ENCODE assay signal across 20 mouse cellular contexts in genomic region chr1:59862144-59862543, GRCm38 (mm10). TPM values are rescaled to one million over a fixed set of nuclear protein-coding genes. Genes with fewer than 3 reads are reported as not detected.
A peak's percentile ranks its signal among the peaks of the same experiment; 100 is the strongest.
DNase-seq lines count a peak whose midpoint lies in the region; ATAC-seq and TF ChIP-seq lines count a peak whose summit lies in the region.
"Had no signal": no experiment of that assay in that cellular context is flagged by ENCODE, and none has a peak within 500 bp of the region (broad histone marks: within the 10 kb centered on the region; RNA-seq: fewer than 3 reads in every experiment).

No protein-coding gene starts in this region.

- H3K27ac ChIP-seq in liver, adult 2 months (replicated peaks; ENCODE audit: insufficient read depth, low read depth, low read length) = no peak overlapping the region
- H3K27ac ChIP-seq in liver, embryonic 12.5 days = no peak overlapping the region
- H3K27ac ChIP-seq in MEL (ENCODE audit: control insufficient read depth, low read depth, low read length) = no peak overlapping the region

- DNase-seq in liver, adult 2 months (ENCODE audit: extremely low read depth, low read depth, low spot score) = peak; percentile 4
- peak; percentile 50 for DNase-seq in MEL (ENCODE audit: low read depth, low spot score)
- no peak for DNase-seq in layer of hippocampus, postnatal 10 days (ENCODE audit: low spot score in 2 of 2)
- DNase-seq: adrenal gland, adult 2 months; adrenal gland, adult 8-10 months; adrenal gland, postnatal 10 days; adrenal gland, postnatal 14 days; adrenal gland, postnatal 25 days; adrenal gland, postnatal 36 days; B cell, adult 2 months; cerebellum, adult 11 months; cerebellum, adult 11-12 months; cerebellum, adult 18-20 months; cerebellum, adult 2 months had no signal

- WGBS in liver, adult 2 months = 64% methylated on average over 1 of the region's 1 CpGs
- 44% methylated on average over 1 of the region's 1 CpGs for WGBS in liver, embryonic 12.5 days (ENCODE audit: insufficient replicate concordance)

- peaks cover 30% of the 10 kb centered on the region for H3K36me3 ChIP-seq in liver, adult 2 months (ENCODE audit: control insufficient read depth, insufficient read depth, low read length)
- peaks cover 27% of the 10 kb centered on the region for H3K36me3 ChIP-seq in liver, embryonic 12.5 days
- H3K36me3 ChIP-seq in MEL (ENCODE audit: control insufficient read depth in 1 of 2, insufficient read depth in 2 of 2, low read length in 2 of 2) = peaks cover 0 to 4% of the 10 kb centered on the region in 2 experiments; a peak in 3 of 4 replicates

- H3K27me3 ChIP-seq in liver, adult 2 months (ENCODE audit: control insufficient read depth, insufficient read depth, low read length) = no peaks in the 10 kb centered on the region
- H3K27me3 ChIP-seq in liver, embryonic 12.5 days (replicated peaks) = no peaks in the 10 kb centered on the region
- H3K27me3 ChIP-seq in MEL (ENCODE audit: control insufficient read depth in 1 of 2, insufficient read depth in 2 of 2, low read length in 2 of 2) = no peaks in the 10 kb centered on the region
- H3K27me3 ChIP-seq: CH12.LX, Patski had no signal

- no peak for TF ChIP-seq RAD21 in MEL (IDR thresholded peaks at IDR 0.05; ENCODE audit: low read depth, low read length)

- H3K9ac ChIP-seq in liver, adult 2 months (ENCODE audit: low read depth, low read length) = no peak overlapping the region
- H3K9ac ChIP-seq in liver, embryonic 12.5 days = no peak overlapping the region
- H3K9ac ChIP-seq in MEL (ENCODE audit: control insufficient read depth, low read depth, low read length, poor library complexity, severe bottlenecking) = no peak overlapping the region

- TF ChIP-seq POLR2A in liver, adult 2 months (IDR thresholded peaks at IDR 0.05; ENCODE audit: extremely low read depth, insufficient read depth, low read length) = no peak
- TF ChIP-seq POLR2A in MEL (IDR thresholded peaks at IDR 0.05; ENCODE audit: control insufficient read depth in 1 of 2, insufficient read depth in 1 of 2, low read depth in 1 of 2, low read length in 2 of 2, poor library complexity in 1 of 2) = no peak

- H3K4me3 ChIP-seq in liver, adult 2 months (ENCODE audit: insufficient read depth, low read depth, low read length) = no peak overlapping the region
- H3K4me3 ChIP-seq in liver, embryonic 12.5 days = no peak overlapping the region
- H3K4me3 ChIP-seq in MEL (ENCODE audit: control insufficient read depth in 1 of 2, insufficient read depth in 1 of 2, low read depth in 2 of 2, low read length in 2 of 2) = no peak overlapping the region

- H3K4me2 ChIP-seq in liver, embryonic 12.5 days = no peak overlapping the region

- H3K79me2 ChIP-seq in liver, adult 2 months (ENCODE audit: control insufficient read depth, insufficient read depth, low read length) = no peaks in the 10 kb centered on the region; the same call in 1 of the 2 replicates
- H3K79me2 ChIP-seq in MEL (ENCODE audit: control insufficient read depth, insufficient read depth, low read length, poor library complexity) = no peaks in the 10 kb centered on the region

- H3K9me3 ChIP-seq in liver, embryonic 12.5 days (replicated peaks) = no peaks in the 10 kb centered on the region
- no peaks in the 10 kb centered on the region for H3K9me3 ChIP-seq in MEL (replicated peaks; ENCODE audit: insufficient read depth, low read length)
- H3K9me3 ChIP-seq: G1E had no signal

- TF ChIP-seq CTCF in liver, adult 2 months (IDR thresholded peaks at IDR 0.05; ENCODE audit: low read depth, low read length) = no peak
- no peak for TF ChIP-seq CTCF in MEL (IDR thresholded peaks at IDR 0.05 in 2 of 3, conservative IDR thresholded peaks at IDR 0.05 in 1 of 3; ENCODE audit: control insufficient read depth in 1 of 3, insufficient read depth in 1 of 3, low read depth in 2 of 3, low read length in 3 of 3, poor library complexity in 1 of 3, severe bottlenecking in 1 of 3)

- TF ChIP-seq EP300 in MEL (IDR thresholded peaks at IDR 0.05; ENCODE audit: low read depth in 1 of 2, low read length in 2 of 2) = no peak

- no peaks in the 10 kb centered on the region for H3K4me1 ChIP-seq in liver, adult 2 months (ENCODE audit: control insufficient read depth, insufficient read depth, low read length)
- H3K4me1 ChIP-seq in liver, embryonic 12.5 days = no peaks in the 10 kb centered on the region
- no peaks in the 10 kb centered on the region for H3K4me1 ChIP-seq in MEL (ENCODE audit: control insufficient read depth in 1 of 2, insufficient read depth in 2 of 2, low read length in 2 of 2)

- ATAC-seq in liver, embryonic 12.5 days = no peak
- ATAC-seq: activated CD4-positive, CD25-positive, alpha-beta regulatory T cell, adult 4 months; CD4-positive, CD25-positive, alpha-beta regulatory T cell, adult 4 months; Patski had no signal

TF ChIP-seq in MEL, 35 proteins besides CTCF, POLR2A, EP300 and RAD21:
- TF ChIP-seq TCF12 (IDR thresholded peaks at IDR 0.05; ENCODE audit: low read depth, low read length) (0 out of 2 replicates have a peak, but pooled peaks have one; percentile 10), UBTF (IDR thresholded peaks at IDR 0.05; ENCODE audit: borderline replicate concordance, insufficient read depth, low read depth, low read length) (no peak), USF2 (IDR thresholded peaks at IDR 0.05; ENCODE audit: borderline replicate concordance in 1 of 2, insufficient read depth in 1 of 2, low read depth in 1 of 2, low read length in 2 of 2) (no peak), ZNF384 (IDR thresholded peaks at IDR 0.05; ENCODE audit: low read depth, low read length) (no peak), KAT2A (conservative IDR thresholded peaks at IDR 0.05; ENCODE audit: low read depth, low read length) (no peak), ZMIZ1 (IDR thresholded peaks at IDR 0.05; ENCODE audit: low read depth, low read length) (no peak), TBP (IDR thresholded peaks at IDR 0.05; ENCODE audit: low read depth, low read length) (no peak), POLR2AphosphoS5 (IDR thresholded peaks at IDR 0.05; ENCODE audit: borderline replicate concordance, low read depth, low read length) (no peak), TAL1 (IDR thresholded peaks at IDR 0.05; ENCODE audit: low read length) (no peak), GATA1 (IDR thresholded peaks at IDR 0.05; ENCODE audit: low read depth, low read length) (0 out of 2 replicates have a peak, but pooled peaks have one; percentile 27), NRF1 (IDR thresholded peaks at IDR 0.05; ENCODE audit: insufficient read depth, low read depth, low read length, poor library complexity, severe bottlenecking) (no peak), SMC3 (IDR thresholded peaks at IDR 0.05; ENCODE audit: low read depth, low read length) (no peak), CHD2 (IDR thresholded peaks at IDR 0.05; ENCODE audit: low read length) (no peak), NELFE (IDR thresholded peaks at IDR 0.05; ENCODE audit: low read depth, low read length) (no peak), MAFK (IDR thresholded peaks at IDR 0.05; ENCODE audit: borderline replicate concordance, low read depth, low read length) (peak; percentile 53; the same call in 1 of the 2 replicates), MAX (IDR thresholded peaks at IDR 0.05; ENCODE audit: low read length) (no peak), ELF1 (IDR thresholded peaks at IDR 0.05; ENCODE audit: low read depth, low read length) (no peak), MXI1 (IDR thresholded peaks at IDR 0.05; ENCODE audit: low read depth, low read length) (no peak), USF1 (IDR thresholded peaks at IDR 0.05; ENCODE audit: low read depth, low read length) (no peak), RCOR1 (IDR thresholded peaks at IDR 0.05; ENCODE audit: low read depth, low read length) (peak; percentile 93), POLR2AphosphoS2 (IDR thresholded peaks at IDR 0.05; ENCODE audit: low read length) (no peak), GABPA (IDR thresholded peaks at IDR 0.05; ENCODE audit: low read depth, low read length) (no peak), E2F4 (IDR thresholded peaks at IDR 0.05; ENCODE audit: borderline replicate concordance, low read depth, low read length) (no peak), BHLHE40 (IDR thresholded peaks at IDR 0.05; ENCODE audit: borderline replicate concordance, low read depth, low read length) (no peak), MYB (IDR thresholded peaks at IDR 0.05; ENCODE audit: low read depth, low read length) (no peak), JUND (IDR thresholded peaks at IDR 0.05; ENCODE audit: low read depth, low read length) (no peak), ETS1 (IDR thresholded peaks at IDR 0.05; ENCODE audit: low read depth, low read length) (peak; percentile 62), HCFC1 (IDR thresholded peaks at IDR 0.05; ENCODE audit: low read depth, low read length) (no peak)

RNA-seq across cellular contexts. Expression of gene Fam117b, which starts 50.7 kb away (rescaled TPM):
- 3.7 and 3.9 TPM in 2 replicates for total RNA-seq in liver, adult 2 months (2014; rRNA removed)
- 1.4 and 2.0 TPM in 2 replicates for polyA plus RNA-seq in liver, adult 2 months (2012; rRNA removed)
- polyA plus RNA-seq in liver, embryonic 12.5 days (2016; fragmentation: Nextera tagmentation; extraction: Ambion mirVana) = 7.6 TPM in 2 replicates
- 11.2 and 17.1 TPM in 2 replicates for total RNA-seq in MEL (2012; rRNA removed)
- 10 to 100 TPM in 1 of 2 experiments, not detected in 1; 15.5 TPM for polyA plus RNA-seq in MEL (2012; ENCODE audit: insufficient read depth in 1 of 2, insufficient read length in 2 of 2, low read depth in 1 of 2, low replicate concordance in 2 of 2, missing spikeins in 1 of 2)
- 10 to 100 TPM; 52.3 to 59.0 TPM for total RNA-seq in layer of hippocampus, postnatal 10 days (2021)

Comparison
In these comparisons a context has a peak if more than half of its experiments do, and no peak if none do; other contexts are left out.
1. DNase-seq: peak in liver, adult 2 months (single experiment) and MEL (single experiment); none in layer of hippocampus, postnatal 10 days (0 of 2).